Mouse (Mus musculus): ENCODE results near the gene Zfp800. TPM values are rescaled to one million over a fixed set of nuclear protein-coding genes. Genes with fewer than 3 reads are reported as not detected.

The Zfp800 gene
- polyA plus RNA-seq, 2 experiments: 7.1 to 19.5 TPM

- Histone ChIP-seq H3K27me3 (ENCODE audit: control insufficient read depth, insufficient read depth, low read length) (no peaks in the 10 kb centered on the region), H3K4me2 (replicated peaks; ENCODE audit: low read depth, low read length, severe bottlenecking) (no peak overlapping the region), H3K9me3 (ENCODE audit: control insufficient read depth, low read length) (no peaks in the 10 kb centered on the region), H3K36me3 (ENCODE audit: control insufficient read depth, insufficient read depth, low read length) (no peaks in the 10 kb centered on the region), H3K4me3 (replicated peaks; ENCODE audit: low read length) (no peak overlapping the region), H3K27ac (replicated peaks; ENCODE audit: low read depth, low read length) (no peak overlapping the region), H3K4me1 (ENCODE audit: control insufficient read depth, insufficient read depth, low read length) (no peaks in the 10 kb centered on the region), H3K9ac (ENCODE audit: low read depth, low read length, severe bottlenecking) (no peak overlapping the region)
- DNase-seq (ENCODE audit: low spot score) (no peak), ATAC-seq (ENCODE audit: low FRiP score, low read depth) (no peak)
- 93% methylated on average over 3 of the region's 3 CpGs for WGBS
- no peak for TF ChIP-seq POLR2A (IDR thresholded peaks at IDR 0.05; ENCODE audit: borderline replicate concordance, extremely low read depth, insufficient read depth, insufficient read length)
Observed at GRCm38 (mm10) chr6:28315208-28315607, 82.6 kb downstream of the Zfp800 start.

GRCm38 (mm10) chr6:28312067-28312466 lies 85.7 kb downstream of the Zfp800 start:
- Histone ChIP-seq H3K27ac (replicated peaks; ENCODE audit: low read depth, low read length) (no peak overlapping the region), H3K27me3 (ENCODE audit: control insufficient read depth, insufficient read depth, low read length) (no peaks in the 10 kb centered on the region), H3K4me1 (ENCODE audit: control insufficient read depth, insufficient read depth, low read length) (no peaks in the 10 kb centered on the region), H3K4me2 (replicated peaks; ENCODE audit: low read depth, low read length, severe bottlenecking) (no peak overlapping the region), H3K36me3 (ENCODE audit: control insufficient read depth, insufficient read depth, low read length) (no peaks in the 10 kb centered on the region), H3K9ac (ENCODE audit: low read depth, low read length, severe bottlenecking) (no peak overlapping the region), H3K4me3 (replicated peaks; ENCODE audit: low read length) (no peak overlapping the region), H3K9me3 (ENCODE audit: control insufficient read depth, low read length) (no peaks in the 10 kb centered on the region)
- TF ChIP-seq POLR2A (IDR thresholded peaks at IDR 0.05; ENCODE audit: borderline replicate concordance, extremely low read depth, insufficient read depth, insufficient read length): no peak
- ATAC-seq (ENCODE audit: low FRiP score, low read depth) (no peak), DNase-seq (ENCODE audit: low spot score) (no peak)
- WGBS: 76% methylated on average over 2 of the region's 2 CpGs

GRCm38 (mm10) chr6:28309692-28310091 lies 88.1 kb downstream of the Zfp800 start:
- Histone ChIP-seq H3K4me1 (ENCODE audit: control insufficient read depth, insufficient read depth, low read length) (no peaks in the 10 kb centered on the region), H3K4me3 (replicated peaks; ENCODE audit: low read length) (no peak overlapping the region), H3K27ac (replicated peaks; ENCODE audit: low read depth, low read length) (no peak overlapping the region), H3K9me3 (ENCODE audit: control insufficient read depth, low read length) (no peaks in the 10 kb centered on the region), H3K27me3 (ENCODE audit: control insufficient read depth, insufficient read depth, low read length) (no peaks in the 10 kb centered on the region), H3K36me3 (ENCODE audit: control insufficient read depth, insufficient read depth, low read length) (no peaks in the 10 kb centered on the region), H3K9ac (ENCODE audit: low read depth, low read length, severe bottlenecking) (no peak overlapping the region), H3K4me2 (replicated peaks; ENCODE audit: low read depth, low read length, severe bottlenecking) (no peak overlapping the region)
- TF ChIP-seq POLR2A (IDR thresholded peaks at IDR 0.05; ENCODE audit: borderline replicate concordance, extremely low read depth, insufficient read depth, insufficient read length): no peak
- DNase-seq (ENCODE audit: low spot score) (no peak), ATAC-seq (ENCODE audit: low FRiP score, low read depth) (no peak)

DNA sequence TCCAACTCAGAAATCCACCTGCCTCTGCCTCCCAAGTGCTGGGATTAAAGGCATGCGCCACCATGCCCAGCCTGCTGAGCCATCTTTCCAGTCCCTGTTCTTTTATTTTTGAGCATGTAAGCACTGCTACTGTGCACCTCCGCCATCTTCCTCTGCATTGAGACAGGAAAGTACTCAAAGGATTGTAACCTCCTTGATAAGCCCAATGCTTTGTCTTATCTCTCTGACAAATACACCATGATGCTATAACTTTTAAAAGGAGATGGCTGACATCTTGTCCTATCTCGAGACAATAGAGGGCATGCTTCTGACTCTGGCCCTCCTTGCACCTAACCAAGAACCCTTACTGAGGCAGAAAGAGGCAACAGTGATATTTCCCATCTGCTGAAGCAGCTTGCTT lies 88.9 kb downstream of the Zfp800 start:
- TF ChIP-seq POLR2A (IDR thresholded peaks at IDR 0.05; ENCODE audit: borderline replicate concordance, extremely low read depth, insufficient read depth, insufficient read length): no peak
- Histone ChIP-seq H3K4me1 (ENCODE audit: control insufficient read depth, insufficient read depth, low read length) (no peaks in the 10 kb centered on the region), H3K27ac (replicated peaks; ENCODE audit: low read depth, low read length) (no peak overlapping the region), H3K4me2 (replicated peaks; ENCODE audit: low read depth, low read length, severe bottlenecking) (no peak overlapping the region), H3K36me3 (ENCODE audit: control insufficient read depth, insufficient read depth, low read length) (no peaks in the 10 kb centered on the region), H3K9ac (ENCODE audit: low read depth, low read length, severe bottlenecking) (no peak overlapping the region), H3K4me3 (replicated peaks; ENCODE audit: low read length) (no peak overlapping the region), H3K27me3 (ENCODE audit: control insufficient read depth, insufficient read depth, low read length) (no peaks in the 10 kb centered on the region), H3K9me3 (ENCODE audit: control insufficient read depth, low read length) (no peaks in the 10 kb centered on the region)
- ATAC-seq (ENCODE audit: low FRiP score, low read depth) (no peak), DNase-seq (ENCODE audit: low spot score) (no peak)
- 80% methylated on average over 3 of the region's 3 CpGs for WGBS

- no peak for DNase-seq (ENCODE audit: low spot score)
- Histone ChIP-seq H3K9me3 (ENCODE audit: control insufficient read depth, low read length) (no peaks in the 10 kb centered on the region), H3K4me3 (replicated peaks; ENCODE audit: low read length) (no peak overlapping the region), H3K27me3 (ENCODE audit: control insufficient read depth, insufficient read depth, low read length) (no peaks in the 10 kb centered on the region), H3K4me1 (ENCODE audit: control insufficient read depth, insufficient read depth, low read length) (no peaks in the 10 kb centered on the region), H3K4me2 (replicated peaks; ENCODE audit: low read depth, low read length, severe bottlenecking) (no peak overlapping the region), H3K27ac (replicated peaks; ENCODE audit: low read depth, low read length) (no peak overlapping the region), H3K36me3 (ENCODE audit: control insufficient read depth, insufficient read depth, low read length) (no peaks in the 10 kb centered on the region), H3K9ac (ENCODE audit: low read depth, low read length, severe bottlenecking) (no peak overlapping the region)
- no peak for ATAC-seq (ENCODE audit: low FRiP score, low read depth)
- 69% methylated on average over 2 of the region's 2 CpGs for WGBS
- TF ChIP-seq POLR2A (IDR thresholded peaks at IDR 0.05; ENCODE audit: borderline replicate concordance, extremely low read depth, insufficient read depth, insufficient read length): no peak
Observed at GRCm38 (mm10) chr6:28306702-28307101, 91.1 kb downstream of the Zfp800 start.

- ATAC-seq (ENCODE audit: low FRiP score, low read depth) (no peak), DNase-seq (ENCODE audit: low spot score) (no peak)
- no peak overlapping the region for H3K4me3 ChIP-seq (replicated peaks; ENCODE audit: low read length)
- no peak overlapping the region for H3K27ac ChIP-seq (replicated peaks; ENCODE audit: low read depth, low read length)
- no peaks in the 10 kb centered on the region for H3K4me1 ChIP-seq (ENCODE audit: control insufficient read depth, insufficient read depth, low read length)
- no peak for TF ChIP-seq POLR2A (IDR thresholded peaks at IDR 0.05; ENCODE audit: borderline replicate concordance, extremely low read depth, insufficient read depth, insufficient read length)
- no peak overlapping the region for H3K9ac ChIP-seq (ENCODE audit: low read depth, low read length, severe bottlenecking)
- no peaks in the 10 kb centered on the region for H3K27me3 ChIP-seq (ENCODE audit: control insufficient read depth, insufficient read depth, low read length)
- no peaks in the 10 kb centered on the region for H3K36me3 ChIP-seq (ENCODE audit: control insufficient read depth, insufficient read depth, low read length)
- WGBS: 24% methylated on average over 8 of the region's 8 CpGs
- H3K9me3 ChIP-seq (ENCODE audit: control insufficient read depth, low read length): no peaks in the 10 kb centered on the region
- no peak overlapping the region for H3K4me2 ChIP-seq (replicated peaks; ENCODE audit: low read depth, low read length, severe bottlenecking)
Observed at GRCm38 (mm10) chr6:28296306-28296705, 101.5 kb downstream of the Zfp800 start.

All from limb, embryonic 14.5 days (tissue).